Mouse (Mus musculus) c-Kit-positive CD71-positive TER-119-positive erythroid progenitor cells, embryonic 14.5 days (primary cell): ENCODE results near the gene Dock11.

Experiments
- DNase-seq: peaks from one replicate; pipeline ENCODE4 v3.0.0-alpha.2; 2013; ENCODE audit warnings: low spot score

Gene Dock11

GRCm38 (mm10) chrX:35888087-35888895 lies at the start of gene Dock11:
Gene Dock11 (plus strand): TSS chrX:35888832.
- DNase-seq, result no peak

- no peak for DNase-seq
Observed at GRCm38 (mm10) chrX:35879703-35880102, 8.9 kb upstream of the Dock11 start.

- no peak for DNase-seq
Observed at GRCm38 (mm10) chrX:35888945-35889799, 540 bp downstream of the Dock11 start.

- DNase-seq, result no peak
Observed at GRCm38 (mm10) chrX:35889800-35890106, 1.1 kb downstream of the Dock11 start.

DNA sequence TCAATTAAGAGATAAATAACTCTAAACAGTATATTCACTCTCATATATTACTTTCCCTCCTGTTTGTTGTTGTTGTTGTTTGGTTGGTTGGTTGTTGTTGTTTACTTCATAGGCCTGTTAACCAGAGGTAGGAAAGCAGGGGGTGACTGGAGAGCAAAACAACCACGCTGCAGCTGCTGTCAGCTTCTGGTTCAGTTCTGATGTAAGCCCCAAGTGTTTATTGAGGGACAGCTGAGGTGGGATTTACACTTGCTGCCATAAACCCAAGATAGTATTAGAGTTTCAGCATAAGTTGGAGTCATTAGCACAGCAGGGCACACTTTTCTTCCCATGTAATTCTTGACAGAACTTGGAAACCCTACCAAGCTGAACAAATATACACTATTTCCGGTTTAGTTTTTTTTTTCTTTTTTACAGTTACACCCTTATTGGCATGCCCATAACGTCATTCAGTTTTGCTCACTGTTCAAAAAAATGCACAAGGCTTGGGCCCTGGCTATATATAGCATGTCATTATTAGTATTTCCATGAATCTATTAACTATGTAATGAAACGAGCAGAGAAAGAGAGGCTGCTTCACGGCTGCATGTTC lies 3.0 kb downstream of the Dock11 start:
- no peak for DNase-seq

GRCm38 (mm10) chrX:35892377-35892776 lies 3.7 kb downstream of the Dock11 start:
- no peak for DNase-seq

GRCm38 (mm10) chrX:35897648-35898500 lies 9.2 kb downstream of the Dock11 start:
- DNase-seq, result no peak

GRCm38 (mm10) chrX:35898501-35898766 lies 9.8 kb downstream of the Dock11 start:
- DNase-seq, result no peak

DNA sequence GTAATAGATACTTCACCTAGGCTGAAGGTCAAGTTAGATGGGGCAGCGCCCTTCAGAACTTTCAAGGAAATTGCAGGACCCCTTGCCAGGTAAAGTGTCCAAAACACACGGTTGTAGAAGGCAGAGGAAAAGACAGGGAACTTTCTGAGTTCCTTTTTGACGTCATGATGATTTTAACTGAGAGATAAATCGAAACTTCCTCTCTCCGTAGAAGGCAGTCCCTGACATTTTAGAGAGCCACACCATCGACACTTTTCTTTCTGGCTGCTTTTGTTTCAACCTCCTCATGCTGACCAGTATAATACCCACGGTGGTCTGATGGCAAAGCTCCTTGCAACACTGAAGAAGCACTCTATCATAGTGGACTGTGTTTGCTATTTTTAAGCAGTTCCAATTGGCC lies 15.7 kb downstream of the Dock11 start:
- DNase-seq, result no peak

GRCm38 (mm10) chrX:35906696-35907330 lies 18.2 kb downstream of the Dock11 start:
- no peak for DNase-seq

DNA sequence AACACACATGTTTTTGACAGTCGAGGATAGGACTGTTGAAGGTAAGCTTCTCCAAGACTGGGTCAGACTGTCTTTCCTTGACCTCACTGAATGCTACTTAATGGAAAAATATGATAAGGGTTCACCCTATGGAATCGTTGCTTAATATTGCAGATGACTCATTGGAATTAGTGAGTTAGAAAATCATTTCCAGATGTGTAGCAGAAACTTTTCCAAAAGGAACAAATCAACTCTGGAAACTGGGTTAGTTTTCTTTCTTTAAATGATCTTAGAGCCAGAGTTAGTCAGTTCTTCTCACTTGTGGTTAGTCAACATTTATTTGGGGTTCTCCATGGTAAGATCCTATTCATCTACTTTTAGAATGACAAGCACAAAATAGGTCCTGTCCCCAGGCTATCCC lies 30.9 kb downstream of the Dock11 start:
- DNase-seq, result no peak

GRCm38 (mm10) chrX:35920096-35920607 lies 31.5 kb downstream of the Dock11 start:
- no peak for DNase-seq

GRCm38 (mm10) chrX:35921922-35922321 lies 33.3 kb downstream of the Dock11 start:
- DNase-seq, result no peak

GRCm38 (mm10) chrX:35924705-35925264 lies 36.2 kb downstream of the Dock11 start:
- DNase-seq, result no peak

DNA sequence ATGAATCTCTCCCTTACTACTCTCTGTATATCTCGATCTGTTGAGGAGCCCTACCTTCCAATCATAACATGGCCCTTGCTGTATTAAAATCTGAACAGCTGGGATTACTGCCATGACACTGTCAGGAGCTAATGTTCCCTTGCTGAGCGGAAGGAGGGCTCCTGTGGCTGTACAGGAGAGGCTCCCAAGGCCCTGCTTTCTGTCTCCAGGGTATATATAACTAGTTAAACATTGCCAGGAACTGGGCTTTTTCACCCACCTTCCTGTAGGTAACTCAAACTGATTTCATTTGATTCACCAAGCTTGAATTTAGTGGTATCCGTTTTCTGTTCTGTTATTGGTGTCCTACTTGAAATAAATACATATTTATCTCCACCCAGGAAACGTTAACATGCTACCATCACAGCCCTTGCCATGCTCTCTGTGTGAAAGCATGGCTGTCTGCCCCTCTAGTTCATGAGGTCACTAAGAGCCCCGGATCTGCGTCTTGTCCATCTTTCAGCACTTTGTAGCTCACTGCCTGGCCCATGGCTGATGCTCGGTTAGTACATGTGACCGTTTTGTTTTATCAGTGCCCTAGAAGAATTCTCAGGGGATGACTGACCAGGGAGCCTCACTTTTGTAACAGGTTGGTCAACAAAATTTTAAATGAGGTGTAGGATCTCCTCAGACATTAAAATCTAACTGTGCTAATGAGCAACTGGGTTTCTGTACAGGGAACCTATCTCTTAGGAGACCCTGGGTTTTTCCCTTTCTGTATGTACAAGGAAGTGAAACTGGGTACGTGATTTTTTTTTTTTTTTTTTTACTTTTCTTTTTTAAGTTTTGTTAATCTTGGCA lies 41.7 kb downstream of the Dock11 start:
- DNase-seq, result no peak

GRCm38 (mm10) chrX:35930934-35931406 lies 42.3 kb downstream of the Dock11 start:
- no peak for DNase-seq

DNA sequence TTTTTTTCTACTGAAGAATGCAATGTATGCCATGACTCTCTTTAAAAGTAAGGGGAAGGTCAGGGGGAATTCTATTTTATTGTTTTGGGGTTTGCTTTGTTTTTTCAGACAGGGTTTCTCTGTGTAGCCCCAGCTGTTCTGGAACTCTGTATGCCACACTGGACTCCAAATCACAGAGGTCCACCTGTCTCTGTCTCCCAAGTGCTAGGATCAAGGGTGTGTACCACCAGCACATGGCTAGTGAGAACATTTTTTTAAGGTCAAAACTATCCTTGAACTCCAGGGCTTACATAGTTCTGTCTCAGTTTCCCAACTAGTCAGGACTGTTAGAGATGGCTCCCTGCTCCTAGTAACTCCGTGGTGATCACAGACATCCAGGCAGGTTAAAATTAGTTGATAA lies 43.3 kb downstream of the Dock11 start:
- no peak for DNase-seq

GRCm38 (mm10) chrX:35932952-35933351 lies 44.3 kb downstream of the Dock11 start:
- DNase-seq, result no peak

- DNase-seq, result no peak
Observed at GRCm38 (mm10) chrX:35938112-35938511, 49.5 kb downstream of the Dock11 start.

GRCm38 (mm10) chrX:35946394-35946793 lies 57.8 kb downstream of the Dock11 start:
- DNase-seq, result no peak
